Mouse (Mus musculus) ovary, adult 10 weeks (tissue): ENCODE results near the gene Nob1. TPM values are rescaled to one million over a fixed set of nuclear protein-coding genes. Genes with fewer than 3 reads are reported as not detected.

ENCODE experiments used
- polyA plus RNA-seq: library from polyadenylated mRNA; stranded (reverse); fragments of 350-450 nt; fragmentation: Illumina TruSeq; extraction: RNeasy Lipid Tissue Mini Kit (QIAGEN cat#74804); gene quantifications from one replicate; pipeline ENCODE4 v1.2.3, GENCODE M21; 2014

Nob1 gene
- 14.0 TPM for polyA plus RNA-seq

DNA sequence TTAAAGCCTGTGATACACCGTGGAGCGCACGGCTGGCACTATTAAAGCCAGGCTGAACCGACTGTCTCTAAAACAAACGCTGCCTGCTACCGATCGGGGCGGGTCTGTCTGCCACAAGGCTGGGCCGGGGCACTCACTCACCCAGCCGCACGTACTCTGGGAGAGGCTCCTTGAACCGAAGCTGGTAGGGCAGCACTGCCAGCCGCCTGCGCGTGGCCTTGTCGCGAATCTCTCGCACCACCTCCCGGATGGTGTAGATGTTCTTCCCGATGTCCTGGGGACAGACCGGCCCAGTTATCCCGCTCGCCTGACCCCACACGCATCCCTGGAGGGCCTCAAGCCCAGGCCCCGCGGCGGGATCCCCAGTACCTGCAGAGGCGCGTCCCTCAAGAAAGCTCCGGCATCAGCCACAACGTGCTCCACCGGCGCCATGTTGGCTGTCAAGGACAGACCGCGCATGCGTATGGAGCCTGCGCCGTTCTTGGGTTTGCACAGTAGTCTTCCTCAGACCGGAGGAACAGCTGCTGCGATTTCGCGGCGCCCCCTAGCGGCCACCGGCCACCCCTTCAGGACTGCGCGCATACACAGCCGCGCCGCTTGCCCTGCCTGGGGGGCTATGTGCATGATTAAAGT is at the start of gene Nob1:
Gene Nob1 (minus strand): TSS at position 455 of the 633 bp plus-strand sequence.

DNA sequence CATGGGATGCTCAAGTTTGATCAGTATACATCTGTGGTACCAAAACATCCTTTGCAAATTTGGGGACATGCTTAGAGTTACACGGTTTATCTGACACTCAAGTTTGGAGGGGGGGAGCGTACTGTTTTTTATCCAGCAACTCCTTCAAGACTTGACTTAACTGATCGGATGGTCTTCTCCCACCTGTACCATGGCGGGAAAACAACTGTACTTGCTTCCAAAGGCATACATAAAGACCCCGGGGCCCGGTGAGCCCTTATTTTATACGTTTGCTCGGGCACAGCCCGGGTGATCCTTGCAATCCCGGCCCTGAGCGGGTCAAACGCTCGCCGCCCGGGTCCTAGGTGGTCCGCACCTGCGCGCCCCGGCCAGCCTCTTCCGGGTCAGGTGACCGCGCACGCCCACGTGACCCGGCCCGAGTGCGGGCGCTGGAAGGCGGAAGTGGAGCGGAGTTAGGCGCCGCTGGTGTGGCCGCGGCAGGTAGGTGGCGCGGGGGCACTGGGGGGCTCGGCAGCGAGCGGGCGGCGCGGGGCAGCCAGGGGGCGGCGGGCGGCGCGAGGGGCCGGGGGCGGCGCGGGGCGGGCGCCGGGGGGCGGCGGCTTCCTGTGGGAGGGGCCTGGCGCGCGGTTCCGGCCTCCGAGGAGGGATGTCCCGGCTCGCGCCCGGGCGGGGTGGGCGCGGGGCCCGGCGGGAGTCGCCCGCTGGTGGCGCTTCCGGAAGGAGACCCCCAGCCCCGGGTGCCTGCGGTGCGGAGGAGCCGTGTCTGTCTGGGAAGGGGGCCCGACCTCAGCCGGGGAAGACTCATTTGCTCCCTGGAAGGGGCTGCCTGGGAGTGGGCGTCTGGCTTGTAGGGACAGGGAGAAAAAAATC is 11.3 kb upstream of the Nob1 start, which contains the start of gene Wwp2:
Gene Wwp2 (plus strand): TSS at position 404 of the 870 bp plus-strand sequence.

DNA sequence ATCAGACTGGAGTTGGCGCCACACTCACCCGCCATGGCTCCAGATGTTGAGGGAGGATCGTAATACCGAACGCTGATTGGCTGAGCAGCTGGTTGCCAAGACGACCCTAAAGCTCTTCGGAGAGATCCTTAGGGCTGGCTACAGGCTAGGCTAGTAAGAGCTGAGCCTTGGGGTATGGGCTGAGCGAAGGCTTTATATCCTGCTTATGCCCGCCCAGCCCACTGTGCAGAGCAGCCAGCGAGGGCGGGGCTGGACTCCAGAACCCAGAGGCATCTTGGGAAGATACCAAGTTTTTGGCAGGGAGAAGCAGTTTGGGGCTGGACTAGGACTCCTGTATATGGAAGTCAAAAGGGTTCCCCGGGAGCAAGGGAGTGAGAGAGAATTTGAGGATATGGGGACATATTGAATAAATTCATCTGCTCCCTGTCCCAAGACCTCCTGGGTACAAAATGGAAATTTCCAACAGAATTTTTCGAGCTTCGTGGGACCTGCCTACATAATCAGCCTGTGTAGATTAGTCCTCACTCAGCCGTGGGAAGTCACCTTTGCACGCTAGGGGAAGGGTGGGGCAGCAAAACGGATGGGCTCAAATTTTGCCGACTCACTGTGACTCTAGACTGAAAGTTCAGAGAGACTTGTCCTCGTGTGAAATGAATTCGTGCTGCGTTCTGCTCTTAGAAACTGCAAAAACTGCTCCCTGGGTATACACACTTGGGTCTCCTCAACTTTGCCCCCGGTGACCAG is 21.6 kb downstream of the Nob1 start, which contains the start of gene Nqo1:
Gene Nqo1 (minus strand): TSS at position 169 of the 744 bp plus-strand sequence.

Other genes with a start within 250 kb of the Nob1 start
- gene Nfat5, start 131.6 kb downstream of the Nob1 start, polyA plus RNA-seq = 145 TPM
- 8.9 TPM for gene Nqo1, start 21.8 kb downstream of the Nob1 start, polyA plus RNA-seq
- 10.3 TPM for gene Wwp2, start 11.3 kb upstream of the Nob1 start, polyA plus RNA-seq
- 108 TPM for gene Psmd7, start 163.4 kb upstream of the Nob1 start, polyA plus RNA-seq